Mouse (Mus musculus): ENCODE measurements around the gene Eef1b2. TPM values are rescaled to one million over a fixed set of nuclear protein-coding genes. Genes with fewer than 3 reads are reported as not detected.

Gene Eef1b2
- total and polyA plus RNA-seq, 3 experiments: 1,302 to 1,881 (median 1,842) TPM

- dilution Hi-C loops (cut with MboI; ENCODE audit: extremely low pct_ligation_motif_present, extremely low pct_unique_long_range_greater_than_20kb, low sequenced_read_pairs): no loop called here
- in situ Hi-C loops (cut with MboI; ENCODE audit: low pct_ligation_motif_present, low pct_unique_long_range_greater_than_20kb, low sequenced_read_pairs): no loop called here
- H3K4me3 ChIP-seq (replicated peaks in 1 of 3; ENCODE audit: low read depth in 2 of 3, low read length in 2 of 3, poor library complexity in 1 of 3): no peak within 1 kb of the TSS
These were observed 37.6 kb downstream of the Eef1b2 start, which contains the start of gene Gpr1 for GRCm38 (mm10) chr1:63214271-63214558. Gene Gpr1, minus strand, starts transcription at chr1:63214543.

GRCm38 (mm10) chr1:63214631-63215030 lies 38.0 kb downstream of the Eef1b2 start:
- H3K27me3 ChIP-seq (replicated peaks): no peaks in the 10 kb centered on the region
- H3K4me2 ChIP-seq (ENCODE audit: insufficient read depth, low read depth, poor library complexity, severe bottlenecking): no peak overlapping the region
- TF ChIP-seq HCFC1 (IDR thresholded peaks at IDR 0.05; ENCODE audit: low read depth, low read length) (no peak), ETS1 (conservative IDR thresholded peaks at IDR 0.05; ENCODE audit: low read depth, low read length) (no peak), ZC3H11A (IDR thresholded peaks at IDR 0.05; ENCODE audit: low read depth, low read length) (no peak), SMC3 (IDR thresholded peaks at IDR 0.05; ENCODE audit: low read depth, low read length) (no peak), SIN3A (IDR thresholded peaks at IDR 0.05; ENCODE audit: low read length) (no peak), ZNF384 (IDR thresholded peaks at IDR 0.05; ENCODE audit: low read depth, low read length) (no peak), RCOR1 (conservative IDR thresholded peaks at IDR 0.05; ENCODE audit: low read depth, low read length) (no peak), GABPA (IDR thresholded peaks at IDR 0.05; ENCODE audit: insufficient replicate concordance, low read depth, low read length) (no peak), ZMIZ1 (IDR thresholded peaks at IDR 0.05; ENCODE audit: low read depth, low read length) (no peak), MXI1 (IDR thresholded peaks at IDR 0.05; ENCODE audit: low read depth, low read length) (no peak)
- peaks cover 5% of the 10 kb centered on the region for H3K9me3 ChIP-seq (replicated peaks; ENCODE audit: low read length)
- in situ Hi-C loops (cut with MboI; ENCODE audit: low pct_ligation_motif_present, low pct_unique_long_range_greater_than_20kb, low sequenced_read_pairs): no loop called here
- H3K9ac ChIP-seq (ENCODE audit: insufficient read depth, low read depth): no peak overlapping the region
- H3K4me1 ChIP-seq (ENCODE audit: control insufficient read depth in 1 of 2, insufficient read depth in 2 of 2): no peaks in the 10 kb centered on the region
- dilution Hi-C loops (cut with MboI; ENCODE audit: extremely low pct_ligation_motif_present, extremely low pct_unique_long_range_greater_than_20kb, low sequenced_read_pairs): no loop called here
- no peaks in the 10 kb centered on the region for H3K79me2 ChIP-seq (replicated peaks; ENCODE audit: control insufficient read depth, extremely low read depth, insufficient read depth, poor library complexity, severe bottlenecking)
- H3K27ac ChIP-seq (ENCODE audit: insufficient read depth, low read depth): no peak overlapping the region
- no peaks in the 10 kb centered on the region for H3K36me3 ChIP-seq (replicated peaks in 1 of 2; ENCODE audit: control insufficient read depth in 1 of 2, insufficient read depth in 1 of 2, low read length in 1 of 2)
- H3K4me3 ChIP-seq (replicated peaks in 1 of 3; ENCODE audit: low read depth in 2 of 3, low read length in 2 of 3, poor library complexity in 1 of 3): no peak overlapping the region
- no peak for DNase-seq (ENCODE audit: extremely low read depth)

More at GRCm38 (mm10) chr1:63214271-63214558, 37.6 kb downstream of the Eef1b2 start, which contains the start of gene Gpr1:
- no peak for DNase-seq (ENCODE audit: extremely low read depth)
- no peaks in the 10 kb centered on the region for H3K4me1 ChIP-seq (ENCODE audit: control insufficient read depth in 1 of 2, insufficient read depth in 2 of 2)
- TF ChIP-seq MEF2A (IDR thresholded peaks at IDR 0.05; ENCODE audit: borderline replicate concordance, low read depth, low read length) (no peak), PAX5 (IDR thresholded peaks at IDR 0.05; ENCODE audit: low read length) (no peak), SMC3 (IDR thresholded peaks at IDR 0.05; ENCODE audit: low read depth, low read length) (no peak), IRF4 (IDR thresholded peaks at IDR 0.05; ENCODE audit: low read depth, low read length) (no peak), USF1 (IDR thresholded peaks at IDR 0.05; ENCODE audit: low read depth, low read length) (no peak), ELF1 (IDR thresholded peaks at IDR 0.05; ENCODE audit: low read depth, low read length) (no peak), MAZ (IDR thresholded peaks at IDR 0.05; ENCODE audit: low read depth, low read length) (no peak), MAX (IDR thresholded peaks at IDR 0.05; ENCODE audit: low read length) (no peak), MYC (IDR thresholded peaks at IDR 0.05; ENCODE audit: low read depth, low read length) (no peak), ETS1 (conservative IDR thresholded peaks at IDR 0.05; ENCODE audit: low read depth, low read length) (no peak), RCOR1 (conservative IDR thresholded peaks at IDR 0.05; ENCODE audit: low read depth, low read length) (no peak), TCF12 (IDR thresholded peaks at IDR 0.05; ENCODE audit: low read depth, low read length) (no peak), RAD21 (IDR thresholded peaks at IDR 0.05; ENCODE audit: low read depth, low read length) (no peak), CTCF (conservative IDR thresholded peaks at IDR 0.05 in 1 of 2, IDR thresholded peaks at IDR 0.05 in 1 of 2; ENCODE audit: low read depth in 2 of 2, low read length in 2 of 2) (no peak), POLR2AphosphoS2 (IDR thresholded peaks at IDR 0.05; ENCODE audit: low read depth, low read length) (no peak), GABPA (IDR thresholded peaks at IDR 0.05; ENCODE audit: insufficient replicate concordance, low read depth, low read length) (no peak), SIN3A (IDR thresholded peaks at IDR 0.05; ENCODE audit: low read length) (no peak), JUN (IDR thresholded peaks at IDR 0.05; ENCODE audit: insufficient read depth, low read depth, low read length) (no peak)
- no peak within 1 kb of the TSS for H3K9ac ChIP-seq (ENCODE audit: insufficient read depth, low read depth)
- no peaks in the 10 kb centered on the region for H3K79me2 ChIP-seq (replicated peaks; ENCODE audit: control insufficient read depth, extremely low read depth, insufficient read depth, poor library complexity, severe bottlenecking)
- H3K27ac ChIP-seq (ENCODE audit: insufficient read depth, low read depth): no peak within 1 kb of the TSS
- H3K36me3 ChIP-seq (replicated peaks in 1 of 2; ENCODE audit: control insufficient read depth in 1 of 2, insufficient read depth in 1 of 2, low read length in 1 of 2): no peaks in the 10 kb centered on the region
- peaks cover 3% of the 10 kb centered on the region for H3K9me3 ChIP-seq (replicated peaks; ENCODE audit: low read length)
- H3K27me3 ChIP-seq (replicated peaks): no peaks in the 10 kb centered on the region
- H3K4me2 ChIP-seq (ENCODE audit: insufficient read depth, low read depth, poor library complexity, severe bottlenecking): no peak within 1 kb of the TSS

Measured in CH12.LX (cell line).